Mouse (Mus musculus) embryonic fibroblast, embryonic 13.5 days (primary cell): ENCODE measurements at regions not wholly inside any gene's neighbourhood (a gene's known extent, or its start where the extent isn't known, plus 50 kb on each side); places are given as distances from the start of the nearest gene placed in this dataset.

Experiments
- CTCF ChIP-seq: IDR thresholded peaks from 2 replicates; pipeline ENCODE4 v1.5.1; 2011; ENCODE audit warnings: mild to moderate bottlenecking, control low read depth, low read length, moderate library complexity, borderline replicate concordance; ENCODE audit not compliant: insufficient read depth
- POLR2A ChIP-seq: IDR thresholded peaks from 2 replicates; pipeline ENCODE4 v1.6.1; 2011; ENCODE audit warnings: low read depth, mild to moderate bottlenecking, control low read depth, low read length, moderate library complexity

GRCm38 (mm10) chr8:116383036-116383435, 121.7 kb upstream of the Dynlrb2 start:
- TF ChIP-seq CTCF (no peak), POLR2A (no peak)
